Mouse (Mus musculus) midbrain, embryonic 15.5 days (tissue): ENCODE data around the gene Mif4gd. TPM values are rescaled to one million over a fixed set of nuclear protein-coding genes. Genes with fewer than 3 reads are reported as not detected.

Experiments
- ATAC-seq: fragments of 200-750 bp; cut with Nextera tagmentation; replicated peaks from 2 replicates; pipeline ENCODE4 v1.8.0; 2017; ENCODE audit warnings: moderate TSS enrichment
- H3K27ac ChIP-seq: fragments of 300-500 bp; sonication (generic); 2 replicates; pipeline ENCODE4 v1.5.1; 2015; ENCODE audit warnings: mild to moderate bottlenecking, inconsistent platforms
- H3K27me3 ChIP-seq: fragments of 300-500 bp; sonication (generic); replicated peaks from 2 replicates; pipeline ENCODE4 v1.6.1; 2015; ENCODE audit warnings: inconsistent platforms
- H3K36me3 ChIP-seq: fragments of 300-500 bp; sonication (generic); replicated peaks from 2 replicates; pipeline ENCODE4 v1.6.1; 2015; ENCODE audit warnings: inconsistent platforms
- H3K4me1 ChIP-seq: fragments of 300-500 bp; sonication (generic); 2 replicates; pipeline ENCODE4 v1.6.1; 2015; ENCODE audit warnings: inconsistent platforms
- H3K4me2 ChIP-seq: fragments of 300-500 bp; sonication (generic); 2 replicates; pipeline ENCODE4 v1.6.1; 2015; ENCODE audit warnings: inconsistent platforms, mild to moderate bottlenecking, moderate library complexity
- H3K4me3 ChIP-seq: fragments of 300-500 bp; sonication (generic); 2 replicates; pipeline ENCODE4 v1.5.1; 2015; ENCODE audit warnings: mild to moderate bottlenecking, inconsistent platforms
- H3K9ac ChIP-seq: fragments of 300-500 bp; sonication (generic); 2 replicates; pipeline ENCODE4 v1.6.1; 2015; ENCODE audit warnings: mild to moderate bottlenecking, inconsistent platforms
- H3K9me3 ChIP-seq: fragments of 300-500 bp; sonication (generic); 2 replicates; pipeline ENCODE4 v1.6.1; 2016; ENCODE audit warnings: inconsistent platforms
- WGBS: fragments of 180-500 bp; shearing (Covaris S2); methylation state at CpG from one replicate; pipeline ENCODE4 v1.1.7; 2015; ENCODE audit warnings: mixed read lengths; 5-methylcytosine and 5-hydroxymethylcytosine counted together
- polyA plus RNA-seq: library from polyadenylated mRNA; unstranded; fragments of >200 nt; fragmentation: Nextera tagmentation; extraction: Ambion mirVana; gene quantifications from 2 replicates; pipeline ENCODE4 v1.2.1, GENCODE M21; 2015

The Mif4gd gene
- polyA plus RNA-seq, 1 experiment from 2014 or later = 12.9 TPM

DNA sequence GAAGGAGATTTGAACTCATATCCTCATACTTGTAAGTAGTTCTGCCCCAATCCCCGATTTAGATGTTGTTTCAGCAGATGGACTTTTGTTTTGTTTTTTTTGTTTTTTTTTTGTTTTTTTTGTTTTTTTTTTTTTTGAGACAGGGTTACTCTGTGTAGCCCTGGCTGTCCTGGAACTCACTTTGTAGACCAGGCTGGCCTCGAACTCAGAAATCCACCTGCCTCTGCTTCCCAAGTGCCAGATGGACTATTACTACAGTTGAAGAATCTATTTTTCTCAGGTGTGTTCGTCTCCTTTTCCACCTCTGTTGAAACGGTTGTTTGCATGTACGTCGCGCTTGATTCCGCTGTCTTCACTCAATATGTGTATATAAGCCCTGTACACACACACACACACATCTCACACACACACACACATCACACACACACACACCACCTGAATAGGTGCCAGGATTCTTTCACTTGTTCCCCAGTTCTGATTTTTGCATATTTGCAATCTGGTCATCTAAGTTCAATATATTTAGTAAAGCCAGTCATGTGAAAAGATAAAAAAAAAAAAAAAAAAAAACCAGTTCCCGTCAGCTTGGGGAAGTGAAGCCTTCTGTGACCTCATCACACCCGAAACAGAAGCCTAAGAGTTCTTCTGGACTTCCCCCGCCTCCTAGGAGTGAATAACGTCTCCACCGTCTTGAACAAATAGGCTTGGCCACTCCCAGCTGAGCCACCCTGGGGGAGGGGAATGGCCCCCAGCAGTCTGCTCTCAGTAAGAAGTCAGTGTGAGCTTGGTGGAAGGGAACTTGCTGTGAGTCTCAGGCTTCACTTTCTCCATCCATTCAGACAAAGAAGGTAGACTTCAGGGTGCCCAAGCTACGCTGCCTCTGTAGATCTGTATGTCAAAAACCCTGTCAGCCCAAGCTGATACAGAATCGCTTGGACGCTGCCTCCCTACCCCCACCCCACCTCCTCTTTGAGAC lies 18.0 kb upstream of the Mif4gd start:
- no peaks in the 10 kb centered on the region for H3K9me3 ChIP-seq
- H3K27me3 ChIP-seq = no peaks in the 10 kb centered on the region
- no peak overlapping the region for H3K4me2 ChIP-seq
- H3K27ac ChIP-seq = no peak overlapping the region
- no peak overlapping the region for H3K4me3 ChIP-seq
- H3K9ac ChIP-seq = no peak overlapping the region
- 50% methylated on average over 16 of the region's 16 CpGs for WGBS
- H3K4me1 ChIP-seq = peaks cover 9% of the 10 kb centered on the region
- no peak for ATAC-seq
- H3K36me3 ChIP-seq = no peaks in the 10 kb centered on the region

DNA sequence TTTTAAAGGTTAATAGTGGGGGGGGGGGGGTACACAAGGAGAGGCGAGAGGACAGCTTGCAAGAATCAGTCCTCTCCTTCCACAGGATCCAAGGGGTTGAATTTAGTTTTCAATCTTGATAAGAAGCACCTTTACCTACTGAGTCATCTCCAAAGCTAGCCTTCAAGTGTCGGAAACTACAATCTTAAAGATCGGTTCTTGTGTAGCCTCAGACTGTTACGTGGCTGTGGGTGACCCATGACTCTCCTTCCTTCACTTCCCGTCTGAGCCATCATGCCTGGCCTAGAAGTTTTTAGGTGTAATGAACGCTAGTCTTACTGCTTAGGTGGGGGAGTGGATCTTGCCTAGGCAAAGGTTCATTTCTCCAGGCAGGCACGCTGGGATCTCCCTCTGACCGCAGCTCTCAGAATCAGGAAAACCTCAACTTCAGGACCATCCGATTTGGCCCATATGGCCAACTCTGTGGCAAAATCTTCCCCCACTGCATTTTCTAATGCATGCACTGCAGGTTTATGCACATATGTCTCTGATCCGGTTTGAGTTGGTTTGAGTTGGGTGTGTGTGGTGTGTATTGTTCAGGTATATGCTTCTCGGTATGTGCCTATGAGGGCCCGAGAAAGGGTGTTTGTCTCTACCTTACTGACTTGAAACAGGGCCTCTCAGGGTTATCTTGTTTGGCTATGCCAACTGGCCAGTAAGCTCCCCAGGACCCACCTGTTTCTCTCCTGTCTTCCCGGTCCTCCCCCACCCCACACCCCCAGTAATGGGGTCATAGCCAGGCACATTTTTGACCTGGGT lies 17.2 kb upstream of the Mif4gd start:
- Histone ChIP-seq H3K27me3 (no peaks in the 10 kb centered on the region), H3K4me1 (peaks cover 9% of the 10 kb centered on the region), H3K4me2 (no peak overlapping the region), H3K36me3 (no peaks in the 10 kb centered on the region), H3K9me3 (no peaks in the 10 kb centered on the region), H3K9ac (no peak overlapping the region), H3K4me3 (no peak overlapping the region), H3K27ac (no peak overlapping the region)
- WGBS = 85% methylated on average over 13 of the region's 13 CpGs
- no peak for ATAC-seq

DNA sequence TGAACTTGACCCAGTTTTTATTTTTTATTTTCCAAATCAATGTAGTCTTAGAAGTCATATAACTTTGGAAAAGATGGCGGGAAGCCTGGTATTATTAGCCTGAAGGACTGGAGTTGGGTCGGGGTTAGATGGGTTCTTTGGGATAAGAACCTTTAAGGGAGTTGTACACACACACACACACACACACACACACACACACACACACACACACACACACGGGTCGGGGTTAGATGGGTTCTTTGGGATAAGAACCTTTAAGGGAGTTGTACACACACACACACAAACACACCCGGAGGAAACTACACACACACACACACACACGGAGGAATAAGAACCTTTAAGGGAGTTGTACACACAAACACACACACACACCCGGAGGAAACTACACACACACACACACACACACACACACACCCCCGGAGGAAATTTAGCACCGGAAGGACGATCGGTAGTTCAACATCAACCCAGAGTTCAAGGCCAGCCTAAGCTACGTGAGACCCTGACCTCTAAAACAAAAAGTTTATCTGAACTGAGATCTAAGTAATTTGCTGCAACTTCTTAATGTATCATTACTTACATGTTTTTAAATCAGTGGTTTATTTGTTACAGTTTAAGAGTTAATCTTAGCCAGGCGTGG lies 15.8 kb upstream of the Mif4gd start:
- H3K4me2 ChIP-seq = peak overlapping the region; percentile 84
- peak overlapping the region; percentile 71 for H3K4me3 ChIP-seq
- no peaks in the 10 kb centered on the region for H3K9me3 ChIP-seq
- H3K36me3 ChIP-seq = no peaks in the 10 kb centered on the region
- no peaks in the 10 kb centered on the region for H3K27me3 ChIP-seq
- H3K27ac ChIP-seq = 0 out of 2 replicates have a peak overlapping the region, but pooled peaks have one; percentile 63
- no peak overlapping the region for H3K9ac ChIP-seq
- peak; percentile 41 for ATAC-seq
- peaks cover 9% of the 10 kb centered on the region for H3K4me1 ChIP-seq
- 50% methylated on average over 13 of the region's 13 CpGs for WGBS

DNA sequence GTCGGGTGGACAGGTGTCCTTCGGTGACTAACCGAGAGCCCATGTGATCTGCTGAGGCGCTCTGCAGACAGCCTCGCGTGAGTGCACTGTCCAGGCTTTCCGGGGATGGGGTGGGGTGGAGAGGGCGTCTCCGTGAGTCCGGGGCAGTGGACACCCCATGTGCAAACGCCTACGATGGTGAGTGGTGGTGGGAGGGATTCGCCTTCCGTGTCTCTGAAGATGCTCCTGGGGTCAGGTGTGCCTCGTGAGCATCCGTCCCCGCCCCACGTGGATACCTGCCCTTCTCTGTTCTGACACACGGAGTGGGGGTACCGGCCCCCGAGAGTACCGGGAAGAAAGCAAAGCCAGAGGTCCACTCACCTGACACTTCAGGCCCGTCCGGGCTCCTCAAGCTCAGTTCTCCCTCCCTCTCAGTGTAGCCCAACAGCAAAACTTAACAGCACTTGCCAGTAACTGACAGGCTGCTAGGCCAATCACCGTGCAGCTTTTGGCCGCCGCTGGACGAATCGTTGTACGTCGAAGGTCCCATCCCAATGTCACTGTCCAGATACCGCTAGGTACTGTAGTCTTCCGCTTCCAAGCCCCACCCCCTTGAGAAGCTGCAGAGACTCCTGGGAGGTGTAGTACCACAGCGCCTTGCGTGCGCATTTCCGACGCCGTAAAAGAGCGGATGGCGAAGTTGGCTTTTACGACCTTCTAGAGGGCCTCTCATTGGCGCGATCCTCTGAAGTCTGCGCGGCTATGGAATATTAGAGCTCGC lies 15.1 kb upstream of the Mif4gd start, which contains the start of gene Slc25a19:
Slc25a19 (minus strand) TSS at position 591 of the 760 bp plus-strand sequence.
- Histone ChIP-seq H3K9me3 (no peaks in the 10 kb centered on the region), H3K27ac (peak within 1 kb of the TSS; percentile 63), H3K27me3 (no peaks in the 10 kb centered on the region), H3K36me3 (peaks cover 4% of the 10 kb centered on the region; the same call in 1 of the 2 replicates), H3K4me2 (peak within 1 kb of the TSS; percentile 84), H3K9ac (peak within 1 kb of the TSS; percentile 61), H3K4me1 (peaks cover 9% of the 10 kb centered on the region), H3K4me3 (peak within 1 kb of the TSS; percentile 71)
- WGBS = under 1% methylated on average over 47 of the region's 47 CpGs
- ATAC-seq = peak; percentile 99

DNA sequence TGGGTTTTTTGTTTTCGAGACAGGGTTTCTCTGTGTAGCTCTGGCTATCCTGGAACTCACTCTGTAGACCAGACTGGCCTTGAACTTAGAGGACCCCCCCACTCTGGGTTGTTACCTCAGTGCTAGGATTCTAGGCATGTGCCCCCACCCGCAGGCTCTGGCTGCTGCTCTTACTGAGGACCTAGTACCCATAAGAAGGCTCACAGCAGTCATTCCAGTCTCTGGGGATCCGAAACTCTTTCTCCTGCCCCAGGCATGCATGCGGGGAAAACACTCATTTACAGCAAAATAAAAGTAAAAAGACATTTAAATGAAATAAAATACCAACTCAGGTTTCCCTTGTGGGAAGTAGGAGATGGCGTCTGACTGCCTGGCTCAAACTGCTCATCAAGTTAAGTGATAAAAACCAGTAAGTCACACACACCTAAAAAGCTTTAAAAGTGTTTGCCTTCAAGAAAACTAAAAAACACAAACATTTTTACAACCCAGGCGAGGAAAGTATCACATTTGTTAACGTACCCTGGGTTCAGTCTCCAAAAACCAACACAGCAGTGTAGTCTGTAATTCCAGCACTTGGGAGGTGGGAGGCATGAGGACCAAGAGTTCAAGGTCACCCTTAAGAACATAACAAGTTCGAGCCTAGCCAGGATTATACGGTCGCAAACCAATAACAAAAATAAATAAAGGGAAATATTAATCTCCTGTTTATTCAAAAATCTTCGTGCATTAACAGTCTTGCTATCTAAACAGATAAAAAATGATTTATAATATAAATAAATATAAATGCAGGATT lies 14.3 kb upstream of the Mif4gd start:
- H3K36me3 ChIP-seq = peaks cover 12% of the 10 kb centered on the region; the same call in 1 of the 2 replicates
- H3K4me2 ChIP-seq = peak overlapping the region; percentile 84
- H3K4me1 ChIP-seq = peaks cover 9% of the 10 kb centered on the region
- no peaks in the 10 kb centered on the region for H3K27me3 ChIP-seq
- H3K9me3 ChIP-seq = no peaks in the 10 kb centered on the region
- no peak overlapping the region for H3K27ac ChIP-seq
- no peak for ATAC-seq
- H3K9ac ChIP-seq = peak overlapping the region; percentile 61
- 59% methylated on average over 11 of the region's 11 CpGs for WGBS
- peak overlapping the region; percentile 71 for H3K4me3 ChIP-seq

DNA sequence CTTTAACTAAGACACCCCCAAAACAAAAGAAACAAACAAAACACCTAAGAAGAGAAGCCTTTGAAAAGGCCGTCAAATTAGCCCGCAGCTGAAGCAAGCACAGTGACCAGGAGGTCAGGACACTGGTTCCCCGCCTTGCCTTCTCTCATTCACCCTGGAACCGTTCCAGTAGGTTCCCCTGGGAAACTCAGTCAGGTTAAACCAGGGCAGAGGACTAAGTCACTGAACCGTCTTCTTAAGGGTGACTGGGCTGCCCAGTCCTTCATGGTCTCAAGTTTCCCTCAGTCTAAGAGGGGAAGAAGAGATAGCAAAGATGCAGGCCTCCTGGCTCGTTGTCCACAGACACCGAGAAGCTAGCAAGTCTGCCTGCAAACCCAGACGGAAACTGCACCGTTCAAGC lies 13.1 kb upstream of the Mif4gd start:
- no peak for ATAC-seq
- H3K9me3 ChIP-seq = no peaks in the 10 kb centered on the region
- H3K4me3 ChIP-seq = no peak overlapping the region
- no peak overlapping the region for H3K27ac ChIP-seq
- H3K9ac ChIP-seq = no peak overlapping the region
- H3K27me3 ChIP-seq = no peaks in the 10 kb centered on the region
- WGBS = 84% methylated on average over 9 of the region's 9 CpGs
- no peak overlapping the region for H3K4me2 ChIP-seq
- peaks cover 9% of the 10 kb centered on the region for H3K4me1 ChIP-seq
- H3K36me3 ChIP-seq = peaks cover 17% of the 10 kb centered on the region; the same call in 1 of the 2 replicates

DNA sequence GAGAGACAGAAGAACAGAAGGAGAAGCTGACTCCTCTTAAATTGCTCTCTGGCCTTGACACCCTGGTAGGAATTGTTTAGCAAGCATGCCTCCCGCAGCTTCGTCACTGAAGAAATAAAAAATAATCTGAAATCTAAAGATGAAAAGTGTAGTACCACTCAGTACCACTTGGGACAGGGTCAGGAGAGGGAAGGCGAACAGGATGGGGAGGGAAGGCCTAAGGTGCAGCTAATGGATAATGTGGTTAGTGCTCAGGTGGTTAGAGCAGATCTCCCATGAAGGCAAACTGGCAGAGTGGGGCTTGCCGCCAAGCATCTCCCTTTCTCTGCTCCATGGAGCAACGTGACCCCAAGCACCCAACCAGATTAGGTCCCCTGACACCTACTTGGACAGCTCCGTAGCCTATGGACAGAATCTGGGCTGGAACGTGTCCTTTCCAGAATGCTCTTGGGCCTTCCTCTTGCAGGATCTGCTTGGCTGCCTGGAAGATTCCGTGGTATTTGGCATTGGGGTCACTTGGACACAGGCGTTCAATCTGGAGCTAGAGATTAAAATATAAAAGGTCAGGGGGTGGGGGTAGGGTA lies 10.8 kb upstream of the Mif4gd start:
- no peak overlapping the region for H3K27ac ChIP-seq
- peaks cover 9% of the 10 kb centered on the region for H3K4me1 ChIP-seq
- no peaks in the 10 kb centered on the region for H3K27me3 ChIP-seq
- peaks cover 30% of the 10 kb centered on the region for H3K36me3 ChIP-seq
- H3K9me3 ChIP-seq = no peaks in the 10 kb centered on the region
- WGBS = 73% methylated on average over 9 of the region's 9 CpGs
- H3K4me2 ChIP-seq = no peak overlapping the region
- no peak overlapping the region for H3K4me3 ChIP-seq
- no peak for ATAC-seq
- H3K9ac ChIP-seq = no peak overlapping the region

DNA sequence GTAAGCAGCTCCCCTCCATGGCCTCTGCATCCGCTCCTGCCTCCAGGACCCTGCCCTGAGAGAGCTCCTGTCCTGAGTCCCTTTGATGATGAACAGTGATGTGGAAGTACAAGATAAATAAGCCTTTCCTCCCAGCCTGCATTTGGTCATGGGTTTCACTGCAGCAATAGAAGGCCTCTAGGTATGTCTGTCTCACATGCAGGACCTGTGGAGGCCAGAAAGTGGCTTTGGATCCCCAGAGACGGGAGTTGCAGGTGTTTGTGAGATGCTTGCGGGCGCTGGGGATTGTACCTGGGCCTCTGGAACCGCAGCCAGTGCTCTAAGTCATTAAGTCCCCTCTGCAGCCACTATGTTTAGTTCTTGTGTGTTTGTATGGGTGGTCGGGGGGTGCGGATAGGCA lies 7.2 kb upstream of the Mif4gd start:
- no peak for ATAC-seq
- Histone ChIP-seq H3K4me3 (no peak overlapping the region), H3K27me3 (0 out of 2 replicates have a peak, but pooled peaks cover 3% of the 10 kb centered on the region), H3K9ac (no peak overlapping the region), H3K27ac (no peak overlapping the region), H3K36me3 (peaks cover 40% of the 10 kb centered on the region), H3K4me2 (no peak overlapping the region), H3K4me1 (no peaks in the 10 kb centered on the region), H3K9me3 (no peaks in the 10 kb centered on the region)
- 97% methylated on average over 7 of the region's 7 CpGs for WGBS

DNA sequence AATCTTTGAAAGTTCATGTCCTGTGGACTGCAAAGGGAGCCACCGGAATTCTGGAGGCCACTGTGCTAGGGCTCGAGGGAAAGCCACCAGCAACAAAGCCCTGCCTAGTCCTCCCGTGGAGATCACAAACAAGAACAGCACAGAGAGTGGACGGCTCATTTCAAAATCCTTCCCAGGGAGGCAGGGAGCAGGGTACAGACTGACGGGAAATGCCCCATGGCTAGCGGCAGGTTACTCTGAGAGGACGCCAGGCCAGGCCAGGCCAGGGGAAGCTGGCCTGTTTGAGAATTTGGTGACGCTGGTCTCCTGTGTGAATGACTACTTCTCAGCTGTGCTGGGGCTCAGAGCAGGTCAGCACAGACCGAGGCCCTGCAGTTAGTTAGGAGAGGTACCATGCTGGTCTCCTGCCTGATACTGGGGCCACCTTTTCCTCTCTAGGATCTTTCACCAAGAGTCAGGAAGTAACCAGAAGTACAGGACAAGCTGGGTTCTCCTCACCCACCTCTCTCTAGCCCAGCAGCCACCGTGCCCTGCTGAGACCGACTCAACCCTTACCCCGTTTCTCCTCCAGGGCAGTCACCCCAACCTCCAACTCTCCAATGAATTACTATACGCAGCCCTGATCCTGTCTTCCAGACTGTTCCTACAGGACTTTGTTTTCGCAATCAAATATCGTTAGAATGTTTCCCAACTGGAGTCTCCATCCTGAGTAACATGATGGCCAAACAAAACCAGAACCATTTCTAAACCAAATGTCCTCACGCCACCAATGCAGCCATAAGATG lies 6.2 kb upstream of the Mif4gd start:
- no peaks in the 10 kb centered on the region for H3K9me3 ChIP-seq
- no peak overlapping the region for H3K4me3 ChIP-seq
- H3K4me2 ChIP-seq = no peak overlapping the region
- WGBS = 87% methylated on average over 16 of the region's 16 CpGs
- H3K27me3 ChIP-seq = 0 out of 2 replicates have a peak, but pooled peaks cover 11% of the 10 kb centered on the region
- H3K27ac ChIP-seq = no peak overlapping the region
- H3K9ac ChIP-seq = no peak overlapping the region
- H3K4me1 ChIP-seq = no peaks in the 10 kb centered on the region
- ATAC-seq = no peak
- H3K36me3 ChIP-seq = peaks cover 40% of the 10 kb centered on the region

DNA sequence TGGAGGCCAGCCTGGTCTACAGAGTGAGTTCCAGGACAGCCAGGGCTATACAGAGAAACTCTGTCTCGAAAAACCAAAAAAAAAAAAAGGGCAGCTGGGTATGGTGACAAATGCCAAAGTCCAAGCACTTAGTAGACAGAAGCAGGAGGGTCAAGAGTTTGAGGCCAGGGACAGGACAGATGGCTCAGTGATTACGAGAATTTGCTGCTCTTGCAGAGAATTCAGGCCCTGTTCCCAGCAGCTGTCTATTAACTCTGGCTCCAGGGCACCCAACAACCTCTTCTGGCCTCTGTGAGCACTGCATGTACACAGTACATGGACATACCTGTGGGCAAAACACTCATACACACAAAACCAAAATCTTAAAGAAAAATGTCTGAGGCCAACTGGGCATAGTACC lies 5.2 kb upstream of the Mif4gd start:
- Histone ChIP-seq H3K4me1 (peaks cover 6% of the 10 kb centered on the region; the same call in 1 of the 2 replicates), H3K4me2 (no peak overlapping the region), H3K9me3 (no peaks in the 10 kb centered on the region), H3K4me3 (no peak overlapping the region), H3K9ac (no peak overlapping the region), H3K27ac (no peak overlapping the region), H3K27me3 (peaks cover 17% of the 10 kb centered on the region; the same call in 1 of the 2 replicates), H3K36me3 (peaks cover 37% of the 10 kb centered on the region)
- WGBS = 88% methylated on average over 2 of the region's 2 CpGs
- ATAC-seq = no peak
